Mouse (Mus musculus) small intestine, adult 2 months (tissue): ENCODE results near the gene Procr. TPM values are rescaled to one million over a fixed set of nuclear protein-coding genes. Genes with fewer than 3 reads are reported as not detected.
A peak's percentile ranks its signal among the peaks of the same experiment; 100 is the strongest.

Source experiments
- H3K27ac ChIP-seq: fragments of 200-500 bp; 2 replicates; pipeline ENCODE4 v1.5.1; 2012; ENCODE audit warnings: low read depth, low read length, control low read depth, inconsistent platforms; ENCODE audit not compliant: insufficient read depth
- H3K27me3 ChIP-seq: fragments of 200-500 bp; 2 replicates; pipeline ENCODE4 v1.6.1; 2012; ENCODE audit warnings: mild to moderate bottlenecking, moderate library complexity, low read length, inconsistent platforms; ENCODE audit not compliant: control insufficient read depth, insufficient read depth
- H3K36me3 ChIP-seq: fragments of 200-500 bp; 2 replicates; pipeline ENCODE4 v1.6.1; 2012; ENCODE audit warnings: mild to moderate bottlenecking, low read length, control low read depth, inconsistent platforms; ENCODE audit not compliant: control insufficient read depth, insufficient read depth
- H3K4me1 ChIP-seq: fragments of 200-500 bp; 2 replicates; pipeline ENCODE4 v1.6.1; 2012; ENCODE audit warnings: low read length, inconsistent platforms, mixed read lengths; ENCODE audit not compliant: control insufficient read depth, insufficient read depth, insufficient read length
- H3K4me3 ChIP-seq: fragments of 200-500 bp; 2 replicates; pipeline ENCODE4 v1.5.1; 2012; ENCODE audit warnings: low read depth, mild to moderate bottlenecking, control low read depth, inconsistent platforms, low read length, moderate library complexity
- CTCF ChIP-seq: fragments of 200-500 bp; IDR thresholded peaks from 2 replicates; pipeline ENCODE4 v1.5.1; 2012; ENCODE audit warnings: low read depth, mild to moderate bottlenecking, control low read depth, inconsistent platforms, low read length, moderate library complexity, mixed read lengths; ENCODE audit not compliant: insufficient replicate concordance, insufficient read length; ENCODE audit errors: extremely low read depth
- POLR2A ChIP-seq: fragments of 200-500 bp; IDR thresholded peaks from 2 replicates; pipeline ENCODE4 v1.6.1; 2012; ENCODE audit warnings: low read depth, mild to moderate bottlenecking, control low read depth, inconsistent platforms, low read length, moderate library complexity
- WGBS: fragments of 180-500 bp; shearing (Covaris S2); methylation state at CpG from one replicate; pipeline ENCODE4 v1.1.7; 2018; 5-methylcytosine and 5-hydroxymethylcytosine counted together
- polyA plus RNA-seq: library from polyadenylated mRNA; depleted of rRNA; stranded (reverse); fragments of >200 nt; gene quantifications from 2 replicates; pipeline ENCODE4 v1.2.3, GENCODE M21; 2012; rRNA removed

Procr gene
- polyA plus RNA-seq, 1 experiment: 6.8 TPM

- no peak for TF ChIP-seq POLR2A
- no peak for TF ChIP-seq CTCF
- no peaks in the 10 kb centered on the region; the same call in 1 of the 2 replicates for H3K27me3 ChIP-seq
- 64% methylated on average over 18 of the region's 18 CpGs for WGBS
- H3K27ac ChIP-seq: no peak overlapping the region
- H3K36me3 ChIP-seq: no peaks in the 10 kb centered on the region
- H3K4me1 ChIP-seq: no peaks in the 10 kb centered on the region; the same call in 1 of the 2 replicates
- no peak overlapping the region for H3K4me3 ChIP-seq
These were observed 37.3 kb downstream of the Procr start for GRCm38 (mm10) chr2:155787949-155788931.

- no peaks in the 10 kb centered on the region for H3K36me3 ChIP-seq
- no peak for TF ChIP-seq CTCF
- TF ChIP-seq POLR2A: no peak
- no peak overlapping the region for H3K27ac ChIP-seq
- 40% methylated on average over 12 of the region's 12 CpGs for WGBS
- no peak overlapping the region for H3K4me3 ChIP-seq
- H3K27me3 ChIP-seq: no peaks in the 10 kb centered on the region
- H3K4me1 ChIP-seq: no peaks in the 10 kb centered on the region; the same call in 1 of the 2 replicates
These were observed 42.0 kb downstream of the Procr start for GRCm38 (mm10) chr2:155792899-155793298.

- H3K4me1 ChIP-seq: no peaks in the 10 kb centered on the region
- H3K4me3 ChIP-seq: no peak overlapping the region
- H3K36me3 ChIP-seq: no peaks in the 10 kb centered on the region
- no peaks in the 10 kb centered on the region for H3K27me3 ChIP-seq
- H3K27ac ChIP-seq: no peak overlapping the region
- 81% methylated on average over 12 of the region's 12 CpGs for WGBS
- TF ChIP-seq CTCF (no peak), POLR2A (no peak)
These were observed 43.9 kb downstream of the Procr start for GRCm38 (mm10) chr2:155794674-155795445.

GRCm38 (mm10) chr2:155798613-155799012 is 47.7 kb downstream of the Procr start:
- no peak overlapping the region for H3K27ac ChIP-seq
- TF ChIP-seq CTCF: no peak
- TF ChIP-seq POLR2A: no peak
- 52% methylated on average over 3 of the region's 3 CpGs for WGBS
- no peaks in the 10 kb centered on the region for H3K36me3 ChIP-seq
- H3K4me3 ChIP-seq: no peak overlapping the region
- peaks cover 1% of the 10 kb centered on the region; the same call in 1 of the 2 replicates for H3K4me1 ChIP-seq
- H3K27me3 ChIP-seq: no peaks in the 10 kb centered on the region

GRCm38 (mm10) chr2:155802761-155803160 is 51.8 kb downstream of the Procr start:
- Histone ChIP-seq H3K4me1 (peaks cover 38% of the 10 kb centered on the region), H3K27me3 (no peaks in the 10 kb centered on the region), H3K27ac (no peak overlapping the region), H3K4me3 (no peak overlapping the region), H3K36me3 (no peaks in the 10 kb centered on the region)
- 66% methylated on average over 3 of the region's 3 CpGs for WGBS
- TF ChIP-seq CTCF (peak; percentile 50; the same call in 1 of the 2 replicates), POLR2A (no peak)

GRCm38 (mm10) chr2:155804053-155804452 is 53.1 kb downstream of the Procr start:
- H3K4me1 ChIP-seq: peaks cover 38% of the 10 kb centered on the region
- H3K4me3 ChIP-seq: no peak overlapping the region
- peak overlapping the region; percentile 99 for H3K27ac ChIP-seq
- 54% methylated on average over 5 of the region's 5 CpGs for WGBS
- TF ChIP-seq POLR2A (no peak), CTCF (no peak)
- H3K36me3 ChIP-seq: no peaks in the 10 kb centered on the region
- no peaks in the 10 kb centered on the region for H3K27me3 ChIP-seq

Other genes with a start within 250 kb of the Procr start
- gene Acss2, start 233.2 kb upstream of the Procr start, polyA plus RNA-seq: 9.1 and 18.8 TPM in 2 replicates
- 4.7 and 7.0 TPM in 2 replicates for gene Ggt7, start 232.9 kb upstream of the Procr start, polyA plus RNA-seq
- gene Gss, start 158.3 kb upstream of the Procr start, polyA plus RNA-seq: 73.0 and 85.3 TPM in 2 replicates
- gene Myh7b, start 139.9 kb upstream of the Procr start, polyA plus RNA-seq: 0.47 and 0.51 TPM in 2 replicates
- 66.5 and 133 TPM in 2 replicates for gene Trpc4ap, start 58.7 kb upstream of the Procr start, polyA plus RNA-seq
- 60.3 and 96.4 TPM in 2 replicates for gene Edem2, start 21.6 kb upstream of the Procr start, polyA plus RNA-seq
- not detected in 2 replicates for gene Gm17581, start 15.3 kb upstream of the Procr start, polyA plus RNA-seq
- gene Mmp24, start 24.2 kb downstream of the Procr start, polyA plus RNA-seq: 0.22 and 2.4 TPM in 2 replicates
- 23.6 and 38.3 TPM in 2 replicates for gene BC029722, start 68.3 kb downstream of the Procr start, polyA plus RNA-seq
- gene Eif6, start 75.8 kb downstream of the Procr start, polyA plus RNA-seq: 231 and 467 TPM in 2 replicates
- gene Fam83c, start 83.7 kb downstream of the Procr start, polyA plus RNA-seq: 0.34 and 0.89 TPM in 2 replicates
- gene Uqcc1, start 179.2 kb downstream of the Procr start, polyA plus RNA-seq: 9.0 and 9.6 TPM in 2 replicates
- gene Gm15557, start 189.6 kb downstream of the Procr start, polyA plus RNA-seq: not detected in 2 replicates
- gene Gdf5, start 194.2 kb downstream of the Procr start, polyA plus RNA-seq: not detected in 2 replicates
- gene Cep250, start 205.3 kb downstream of the Procr start, polyA plus RNA-seq: 4.1 and 8.7 TPM in 2 replicates